ENCODE assay signal across 27 mouse cellular contexts in the genomic region with DNA sequence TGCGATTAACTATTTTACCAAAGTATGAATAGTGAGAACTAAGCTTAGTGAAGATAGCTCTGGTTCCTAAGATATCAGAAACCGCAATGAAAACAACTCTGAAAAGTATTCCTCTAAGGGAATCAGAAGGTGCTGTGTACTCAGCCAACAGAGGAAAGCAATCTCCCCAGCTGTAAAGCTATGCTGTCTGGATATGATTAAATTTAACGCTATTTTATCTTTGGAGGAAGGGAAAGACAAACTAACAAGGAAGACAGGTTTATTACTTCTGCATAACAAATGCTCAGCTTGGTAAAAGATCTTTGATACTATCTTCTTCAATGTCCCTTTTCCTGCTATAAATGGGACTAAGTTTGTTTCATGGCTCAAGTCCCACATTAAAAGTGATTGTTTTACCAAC.
"Had no signal": no experiment of that assay in that cellular context is flagged by ENCODE, and none has a peak within 500 bp of the region (broad histone marks: within the 10 kb centered on the region; RNA-seq: fewer than 3 reads in every experiment).

No protein-coding gene starts in this region.

- H3K4me1 ChIP-seq: heart, embryonic 10.5 days; heart, embryonic 12.5 days; hindbrain, embryonic 10.5 days; hindbrain, embryonic 12.5 days; intestine, embryonic 15.5 days; limb, embryonic 10.5 days; limb, embryonic 12.5 days; liver, embryonic 13.5 days; liver, embryonic 15.5 days had no signal

- H3K9me3 ChIP-seq: heart, embryonic 10.5 days; hindbrain, embryonic 12.5 days; intestine, embryonic 15.5 days; limb, embryonic 10.5 days; limb, embryonic 12.5 days; liver, embryonic 13.5 days; liver, embryonic 15.5 days had no signal

- DNase-seq: gastrocnemius, adult 2 months; gastrocnemius, postnatal 10 days; gastrocnemius, postnatal 25 days; heart, adult 18-20 months; heart, postnatal 10 days; heart, postnatal 4 days; kidney, adult 2 months; kidney, postnatal 10 days; kidney, postnatal 25 days; liver; liver, embryonic 13.5 days; liver, postnatal 0 days had no signal

- H3K27me3 ChIP-seq: heart, embryonic 12.5 days; hindbrain, embryonic 12.5 days; intestine, embryonic 15.5 days; limb, embryonic 12.5 days; liver, embryonic 13.5 days; liver, embryonic 15.5 days had no signal

- H3K4me2 ChIP-seq: heart, embryonic 12.5 days; hindbrain, embryonic 12.5 days; hindbrain, embryonic 14.5 days; intestine, embryonic 15.5 days; limb, embryonic 12.5 days; liver, embryonic 11.5 days; liver, embryonic 13.5 days; liver, embryonic 15.5 days had no signal

- H3K9ac ChIP-seq: heart, embryonic 12.5 days; hindbrain, embryonic 12.5 days; hindbrain, embryonic 14.5 days; intestine, embryonic 15.5 days; limb, embryonic 12.5 days; liver, embryonic 13.5 days; liver, embryonic 15.5 days; liver, postnatal 0 days had no signal

- H3K4me3 ChIP-seq: gastrocnemius, adult 2 months; heart, embryonic 10.5 days; heart, embryonic 12.5 days; hindbrain, embryonic 10.5 days; hindbrain, embryonic 12.5 days; intestine, embryonic 15.5 days; layer of hippocampus, adult 2 months; left cerebral cortex, adult 2 months; limb, embryonic 10.5 days; limb, embryonic 12.5 days; liver, embryonic 13.5 days; liver, embryonic 15.5 days had no signal

- ATAC-seq: hindbrain, embryonic 16.5 days; inflammation-experienced regulatory T-cells, adult 6 months; intestine, embryonic 15.5 days; intestine, postnatal 0 days; liver, postnatal 0 days had no signal

- H3K36me3 ChIP-seq: heart, embryonic 10.5 days; heart, embryonic 12.5 days; hindbrain, embryonic 10.5 days; hindbrain, embryonic 12.5 days; intestine, embryonic 15.5 days; limb, embryonic 10.5 days; limb, embryonic 12.5 days; liver, embryonic 13.5 days; liver, embryonic 15.5 days had no signal

- H3K27ac ChIP-seq: gastrocnemius, adult 2 months; heart, embryonic 10.5 days; hindbrain, embryonic 10.5 days; hindbrain, embryonic 12.5 days; hindbrain, embryonic 14.5 days; intestine, embryonic 15.5 days; layer of hippocampus, adult 2 months; left cerebral cortex, adult 2 months; limb, embryonic 10.5 days; limb, embryonic 12.5 days; liver, embryonic 13.5 days; liver, embryonic 15.5 days had no signal
